Mouse (Mus musculus) intestine, embryonic 14.5 days (tissue): ENCODE measurements around the gene Rabl6. TPM values are rescaled to one million over a fixed set of nuclear protein-coding genes. Genes with fewer than 3 reads are reported as not detected.

Experiments
- ATAC-seq: fragments of 200-750 bp; cut with Nextera tagmentation; replicated peaks from 2 replicates; pipeline ENCODE4 v1.8.0; 2017; ENCODE audit warnings: low read depth, moderate number of reproducible peaks, moderate TSS enrichment, moderate library complexity; ENCODE audit not compliant: low FRiP score, low TSS enrichment
- DNase-seq: peaks from one replicate; pipeline ENCODE4 v3.0.0-alpha.2; 2018; ENCODE audit warnings: low spot score
- H3K27ac ChIP-seq: fragments of 300-500 bp; sonication (generic); 2 replicates; pipeline ENCODE4 v1.5.1; 2014; ENCODE audit warnings: low read depth, mild to moderate bottlenecking, control low read depth
- H3K27me3 ChIP-seq: fragments of 300-500 bp; sonication (generic); replicated peaks from 2 replicates; pipeline ENCODE4 v1.6.1; 2014; ENCODE audit warnings: low read length, control low read depth; ENCODE audit not compliant: control insufficient read depth, insufficient read depth
- H3K36me3 ChIP-seq: fragments of 300-500 bp; sonication (generic); 2 replicates; pipeline ENCODE4 v1.6.1; 2014; ENCODE audit warnings: low read length, control low read depth; ENCODE audit not compliant: control insufficient read depth, insufficient read depth
- H3K4me1 ChIP-seq: fragments of 300-500 bp; sonication (generic); replicated peaks from 2 replicates; pipeline ENCODE4 v1.6.1; 2014; ENCODE audit warnings: low read length, control low read depth, mixed read lengths; ENCODE audit not compliant: control insufficient read depth, insufficient read depth
- H3K4me2 ChIP-seq: fragments of 300-500 bp; sonication (generic); 2 replicates; pipeline ENCODE4 v1.6.1; 2014; ENCODE audit warnings: low read length
- H3K4me3 ChIP-seq: fragments of 300-500 bp; sonication (generic); 2 replicates; pipeline ENCODE4 v1.5.1; 2014; ENCODE audit warnings: low read depth, low read length, control low read depth, mixed read lengths
- H3K9ac ChIP-seq: fragments of 300-500 bp; sonication (generic); 2 replicates; pipeline ENCODE4 v1.6.1; 2014; ENCODE audit warnings: mild to moderate bottlenecking, low read length
- H3K9me3 ChIP-seq: fragments of 300-500 bp; sonication (generic); 2 replicates; pipeline ENCODE4 v1.6.1; 2016; ENCODE audit warnings: low read length, control low read depth; ENCODE audit not compliant: control insufficient read depth
- WGBS: fragments of 180-500 bp; shearing (Covaris S2); extraction: QIAGEN DNeasy Blood & Tissue Kit; methylation state at CpG from one replicate; pipeline ENCODE4 v1.1.7; 2014; 5-methylcytosine and 5-hydroxymethylcytosine counted together
- polyA plus RNA-seq: library from polyadenylated mRNA; unstranded; fragments of >200 nt; fragmentation: Nextera tagmentation; extraction: Ambion mirVana; gene quantifications from 2 replicates; pipeline ENCODE4 v1.2.1, GENCODE M21; 2014

Gene Rabl6
- polyA plus RNA-seq, 1 experiment from 2014 or later: 65.6 TPM

- Histone ChIP-seq H3K4me1 (peaks cover 47% of the 10 kb centered on the region), H3K9ac (no peak overlapping the region), H3K9me3 (no peaks in the 10 kb centered on the region), H3K27ac (no peak overlapping the region), H3K4me2 (peak overlapping the region; percentile 6; the same call in 1 of the 2 replicates), H3K36me3 (peaks cover 26% of the 10 kb centered on the region), H3K27me3 (peaks cover 50% of the 10 kb centered on the region), H3K4me3 (no peak overlapping the region)
- DNase-seq: no peak
- 45% methylated on average over 6 of the region's 6 CpGs for WGBS
- ATAC-seq: no peak
Measured at GRCm38 (mm10) chr2:25580621-25581101, 27.7 kb downstream of the Rabl6 start.

GRCm38 (mm10) chr2:25579737-25580460 is 28.4 kb downstream of the Rabl6 start:
- Histone ChIP-seq H3K27me3 (peaks cover 50% of the 10 kb centered on the region), H3K9ac (no peak overlapping the region), H3K9me3 (no peaks in the 10 kb centered on the region), H3K4me3 (peak overlapping the region; percentile 24), H3K4me2 (peak overlapping the region; percentile 41), H3K4me1 (peaks cover 51% of the 10 kb centered on the region), H3K27ac (no peak overlapping the region), H3K36me3 (peaks cover 19% of the 10 kb centered on the region)
- DNase-seq (peak; percentile 75), ATAC-seq (no peak)
- WGBS: 8% methylated on average over 27 of the region's 27 CpGs

DNA sequence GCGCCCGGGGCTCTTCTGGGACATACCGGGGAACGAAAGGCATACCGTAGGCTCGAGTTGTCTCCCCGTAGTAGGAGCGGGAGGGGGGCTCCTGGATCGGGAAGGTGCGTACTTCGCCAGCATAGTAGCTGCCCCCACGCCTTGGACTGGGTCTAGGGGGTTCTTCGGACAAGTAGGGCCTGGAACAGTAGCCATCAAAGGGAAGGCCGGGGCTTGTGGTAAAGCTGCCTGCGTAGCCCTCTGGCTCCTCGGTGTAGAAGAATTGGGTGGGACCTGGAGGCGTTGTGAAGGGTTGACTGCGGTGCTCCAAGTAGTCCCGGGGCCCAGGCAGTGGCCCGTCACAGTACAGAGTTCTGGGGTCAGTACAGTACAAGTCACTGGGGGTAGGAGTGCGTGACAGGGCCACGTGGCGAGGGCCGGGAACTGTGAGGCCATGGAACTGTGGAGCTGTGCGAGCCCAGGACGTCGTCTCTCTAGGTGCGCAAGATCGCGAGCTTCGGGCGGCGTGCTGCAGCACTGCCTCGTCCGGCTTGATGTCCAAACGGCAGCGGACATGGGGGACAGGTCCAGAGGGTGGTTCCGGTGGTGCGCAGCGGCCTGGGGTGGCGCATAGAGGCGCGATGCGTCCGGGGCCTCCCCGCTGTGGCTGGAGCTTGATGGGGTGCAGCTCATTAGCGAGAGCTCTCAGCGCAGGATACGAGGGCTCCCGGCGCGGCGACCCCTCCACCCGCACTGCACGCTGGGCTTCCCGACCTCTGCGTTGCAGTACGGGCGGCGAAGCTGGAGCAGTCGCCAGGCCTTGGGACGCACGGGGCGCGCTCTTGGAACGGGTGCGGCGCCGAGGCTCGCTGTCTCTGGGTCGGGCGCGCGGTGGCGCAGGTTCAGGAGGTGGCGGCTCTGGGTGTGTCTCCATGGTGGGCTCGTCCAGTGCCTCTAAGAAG is 29.3 kb downstream of the Rabl6 start:
- Histone ChIP-seq H3K4me3 (peak overlapping the region; percentile 24), H3K27me3 (peaks cover 50% of the 10 kb centered on the region), H3K27ac (no peak overlapping the region), H3K36me3 (peaks cover 12% of the 10 kb centered on the region; the same call in 1 of the 2 replicates), H3K4me2 (peak overlapping the region; percentile 41), H3K9ac (no peak overlapping the region), H3K4me1 (peaks cover 52% of the 10 kb centered on the region), H3K9me3 (no peaks in the 10 kb centered on the region)
- ATAC-seq (no peak), DNase-seq (peak; percentile 75)
- 6% methylated on average over 77 of the region's 77 CpGs for WGBS

- no peak overlapping the region for H3K9ac ChIP-seq
Measured at GRCm38 (mm10) chr2:25577951-25578795, 30.1 kb downstream of the Rabl6 start.

DNA sequence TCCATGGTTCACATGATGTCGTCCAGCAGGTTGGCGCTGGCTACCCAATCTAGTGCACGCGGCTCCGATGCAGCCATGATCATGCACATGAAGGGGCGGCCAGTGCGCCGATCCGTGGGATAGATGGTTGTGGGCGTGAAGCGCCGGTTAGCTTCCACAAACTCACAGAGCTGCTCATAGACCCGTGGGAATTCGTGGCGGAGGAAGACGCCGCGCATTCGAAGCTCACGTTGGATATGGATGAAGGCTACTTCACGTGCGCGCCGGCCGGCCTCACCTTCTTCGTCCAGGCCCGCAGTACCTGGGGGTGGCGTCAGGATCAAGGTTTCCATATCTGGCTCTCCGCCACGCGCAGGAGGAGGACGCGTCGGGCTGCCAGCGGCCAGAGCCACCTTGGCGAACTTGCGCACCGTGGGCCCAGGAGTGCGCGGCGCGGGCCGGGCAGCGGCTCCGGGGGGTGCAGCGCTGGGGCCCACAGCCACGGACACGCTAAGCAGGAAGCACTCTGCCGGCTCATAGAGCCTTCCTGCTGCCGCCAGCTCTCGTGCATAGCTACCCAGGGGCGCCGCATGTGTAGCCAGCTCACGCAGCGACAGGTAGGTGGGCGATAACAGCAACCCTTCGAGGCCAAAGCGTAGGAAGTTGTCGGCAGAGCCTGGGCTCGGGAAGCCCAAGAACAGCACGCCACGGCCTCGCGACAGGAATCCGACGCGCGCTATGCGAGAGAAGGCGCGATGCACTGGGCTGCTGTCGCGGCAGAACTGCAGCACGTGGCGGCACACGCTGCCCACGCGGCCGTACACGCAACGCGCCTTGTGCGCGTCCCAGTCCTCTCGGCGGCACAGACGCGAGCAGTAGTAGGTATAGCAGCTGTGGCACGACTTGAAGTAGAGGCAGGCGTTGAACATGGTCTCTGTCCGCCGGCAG is 31.1 kb downstream of the Rabl6 start:
- no peak overlapping the region for H3K9ac ChIP-seq
- WGBS: 20% methylated on average over 92 of the region's 92 CpGs
- H3K4me3 ChIP-seq: peak overlapping the region; percentile 24
- no peak overlapping the region for H3K27ac ChIP-seq
- H3K4me2 ChIP-seq: peak overlapping the region; percentile 35
- H3K4me1 ChIP-seq: peaks cover 52% of the 10 kb centered on the region
- no peak for ATAC-seq
- peaks cover 50% of the 10 kb centered on the region for H3K27me3 ChIP-seq
- peak; percentile 66 for DNase-seq
- no peaks in the 10 kb centered on the region for H3K9me3 ChIP-seq
- no peaks in the 10 kb centered on the region for H3K36me3 ChIP-seq

More at GRCm38 (mm10) chr2:25577951-25578795, 30.1 kb downstream of the Rabl6 start:
- H3K36me3 ChIP-seq: peaks cover 3% of the 10 kb centered on the region; the same call in 1 of the 2 replicates
- no peaks in the 10 kb centered on the region for H3K9me3 ChIP-seq
- H3K4me1 ChIP-seq: peaks cover 59% of the 10 kb centered on the region
- DNase-seq (peak; percentile 72), ATAC-seq (no peak)
- H3K27me3 ChIP-seq: peaks cover 50% of the 10 kb centered on the region
- no peak overlapping the region for H3K27ac ChIP-seq
- 6% methylated on average over 75 of the region's 75 CpGs for WGBS
- H3K4me3 ChIP-seq: peak overlapping the region; percentile 24
- H3K4me2 ChIP-seq: peak overlapping the region; percentile 35

DNA sequence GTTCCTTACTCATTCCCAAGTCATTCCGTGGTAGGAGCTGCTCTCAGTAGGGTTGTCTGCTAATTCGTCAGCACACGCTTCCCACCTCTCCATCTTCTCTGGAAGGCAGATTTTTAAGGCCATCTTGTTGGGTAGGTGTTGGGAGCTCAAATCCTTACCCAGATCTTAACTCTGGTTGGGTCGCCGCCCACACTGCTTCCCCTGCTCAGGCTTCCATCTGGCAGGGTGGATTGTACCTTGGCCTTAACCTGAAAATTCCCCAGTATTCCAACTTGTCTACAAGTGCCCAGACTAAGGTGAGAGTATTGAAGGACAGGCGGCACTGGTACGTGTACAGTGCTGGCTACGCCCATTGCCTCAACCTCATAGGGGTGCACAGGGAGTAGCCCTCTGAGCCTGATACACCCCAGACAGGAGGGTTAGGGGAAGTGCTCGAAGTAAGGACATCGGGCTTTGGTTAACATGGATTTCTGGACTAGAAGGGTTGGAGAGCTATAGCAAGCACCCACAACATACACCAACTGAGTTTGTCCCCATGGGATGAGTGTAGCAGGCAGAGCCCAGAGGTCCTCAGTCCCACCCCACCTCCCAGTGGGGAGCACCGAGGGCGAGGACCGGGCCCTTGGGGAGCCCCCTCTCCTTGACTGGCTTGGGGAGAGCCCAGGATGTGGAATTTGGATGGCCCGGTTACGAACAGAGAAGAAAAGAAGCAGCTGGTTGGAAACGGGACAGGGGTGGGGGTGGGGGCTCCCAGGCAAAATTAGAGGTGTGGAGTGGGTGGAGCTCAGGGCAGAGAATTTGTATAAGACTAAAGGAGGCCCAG is 32.1 kb downstream of the Rabl6 start:
- no peak for ATAC-seq
- H3K4me3 ChIP-seq: no peak overlapping the region
- H3K27me3 ChIP-seq: peaks cover 50% of the 10 kb centered on the region
- H3K36me3 ChIP-seq: no peaks in the 10 kb centered on the region
- H3K4me2 ChIP-seq: no peak overlapping the region
- H3K27ac ChIP-seq: no peak overlapping the region
- peaks cover 46% of the 10 kb centered on the region for H3K4me1 ChIP-seq
- no peaks in the 10 kb centered on the region for H3K9me3 ChIP-seq
- H3K9ac ChIP-seq: no peak overlapping the region
- 76% methylated on average over 16 of the region's 16 CpGs for WGBS
- no peak for DNase-seq

- H3K9me3 ChIP-seq: no peaks in the 10 kb centered on the region
- H3K36me3 ChIP-seq: peaks cover 3% of the 10 kb centered on the region; the same call in 1 of the 2 replicates
- WGBS: 17% methylated on average over 21 of the region's 21 CpGs
- peak overlapping the region; percentile 81 for H3K27ac ChIP-seq
- DNase-seq: peak; percentile 70
- peak overlapping the region; percentile 58 for H3K4me3 ChIP-seq
- H3K27me3 ChIP-seq: peaks cover 45% of the 10 kb centered on the region
- peaks cover 38% of the 10 kb centered on the region for H3K4me1 ChIP-seq
- peak overlapping the region; percentile 50 for H3K4me2 ChIP-seq
- ATAC-seq: no peak
- peak overlapping the region; percentile 62 for H3K9ac ChIP-seq
Measured at GRCm38 (mm10) chr2:25575432-25576027, 32.8 kb downstream of the Rabl6 start.
